Mouse (Mus musculus) v-Abl transformed pro-B cells (cell line): ENCODE measurements at regions not wholly inside any gene's neighbourhood (a gene's known extent, or its start where the extent isn't known, plus 50 kb on each side); places are given as distances from the start of the nearest gene placed in this dataset.

Experiments
- in situ Hi-C, 2 experiments: fragments of 400-800 bp; cut with MboI; formaldehyde crosslinking; loops; one replicate each; pipeline ENCODE4 v1.15.1; 2025; ENCODE audit not compliant: unreplicated experiment in 2 of 2

- in situ Hi-C loops = no loop called here
These were observed 511.9 kb upstream of the Adgra3 start for GRCm38 (mm10) chr5:50570701-50571100.

GRCm38 (mm10) chr5:50551125-50551524 is 492.3 kb upstream of the Adgra3 start:
- in situ Hi-C loops = no loop called here

GRCm38 (mm10) chr5:50512539-50512938 is 453.7 kb upstream of the Adgra3 start:
- in situ Hi-C loops = no loop called here

GRCm38 (mm10) chr5:50509696-50510421 is 451.1 kb upstream of the Adgra3 start:
- in situ Hi-C loops = no loop called here

GRCm38 (mm10) chr5:50490223-50490622 is 431.4 kb upstream of the Adgra3 start:
- in situ Hi-C loops = loop anchor here in 1 of 2 experiments (25.0 kb wide), 1 partner anchor 1747 kb away; no protein-coding TSS in a partner anchor

- in situ Hi-C loops = loop anchor here (10.0 to 25.0 kb wide), 3 partner anchors 502 to 1760 kb away; no protein-coding TSS in a partner anchor
These were observed 418.2 kb upstream of the Adgra3 start for GRCm38 (mm10) chr5:50476985-50477384.

GRCm38 (mm10) chr5:50461491-50461890 is 402.7 kb upstream of the Adgra3 start:
- in situ Hi-C loops = no loop called here

- in situ Hi-C loops = no loop called here
These were observed 398.8 kb upstream of the Adgra3 start for GRCm38 (mm10) chr5:50457621-50458020.

- in situ Hi-C loops = no loop called here
These were observed 395.6 kb upstream of the Adgra3 start for GRCm38 (mm10) chr5:50454387-50454786.

GRCm38 (mm10) chr5:50406923-50407322 is 348.1 kb upstream of the Adgra3 start:
- in situ Hi-C loops = no loop called here

- in situ Hi-C loops = no loop called here
These were observed 347.7 kb upstream of the Adgra3 start for GRCm38 (mm10) chr5:50406520-50406919.
